Mouse (Mus musculus) liver, embryonic 14.5 days (tissue): ENCODE measurements at regions not wholly inside any gene's neighbourhood (a gene's known extent, or its start where the extent isn't known, plus 50 kb on each side); places are given as distances from the start of the nearest gene placed in this dataset.

Source experiments
- ATAC-seq: fragments of 200-750 bp; cut with Nextera tagmentation; 2 replicates; pipeline ENCODE4 v1.8.0; 2017; ENCODE audit warnings: moderate number of reproducible peaks, mild to moderate bottlenecking, moderate library complexity; ENCODE audit not compliant: insufficient read depth
- DNase-seq, 3 experiments: peaks; one replicate each; pipeline ENCODE4 v3.0.0-alpha.2; 2012 to 2013; ENCODE audit warnings: low read depth in 3 of 3, low spot score in 3 of 3
- H3K27ac ChIP-seq: fragments of 300-500 bp; sonication (generic); 2 replicates; pipeline ENCODE4 v1.5.1; 2014; ENCODE audit warnings: moderate library complexity, mild to moderate bottlenecking, control low read depth, inconsistent platforms
- H3K27me3 ChIP-seq: fragments of 300-500 bp; sonication (generic); 2 replicates; pipeline ENCODE4 v1.6.1; 2014; ENCODE audit warnings: mild to moderate bottlenecking, low read length, moderate library complexity; ENCODE audit not compliant: control insufficient read depth, insufficient read depth
- H3K36me3 ChIP-seq: fragments of 300-500 bp; sonication (generic); replicated peaks from 2 replicates; pipeline ENCODE4 v1.6.1; 2014; ENCODE audit warnings: low read depth; ENCODE audit not compliant: control insufficient read depth, insufficient read depth
- H3K4me1 ChIP-seq, 2 experiments: fragments of 200-500 bp in 1 of 2; fragments of 300-500 bp in 1 of 2; sonication (generic) in 1 of 2; replicated peaks; 2 replicates each; pipeline ENCODE4 v1.6.1; 2012 to 2014; ENCODE audit warnings: antibody characterized with exemption in 1 of 2, inconsistent platforms in 1 of 2, low read length in 1 of 2; ENCODE audit not compliant: control insufficient read depth in 2 of 2, insufficient read depth in 2 of 2
- H3K4me2 ChIP-seq: fragments of 300-500 bp; sonication (generic); 2 replicates; pipeline ENCODE4 v1.6.1; 2014; ENCODE audit warnings: low read depth, mild to moderate bottlenecking, control low read depth, moderate library complexity
- H3K4me3 ChIP-seq, 2 experiments: fragments of 200-500 bp in 1 of 2; fragments of 300-500 bp in 1 of 2; sonication (generic) in 1 of 2; 2 replicates each; pipeline ENCODE4 v1.5.1; 2012 to 2014; ENCODE audit warnings: low read depth in 2 of 2, low read length in 2 of 2, mild to moderate bottlenecking in 2 of 2, control low read depth in 1 of 2, inconsistent platforms in 1 of 2, moderate library complexity in 1 of 2; ENCODE audit not compliant: insufficient read depth in 1 of 2
- H3K9ac ChIP-seq: fragments of 300-500 bp; sonication (generic); replicated peaks from 2 replicates; pipeline ENCODE4 v1.6.1; 2014; ENCODE audit warnings: mild to moderate bottlenecking, control low read depth, moderate library complexity
- H3K9me3 ChIP-seq: fragments of 300-500 bp; sonication (generic); 2 replicates; pipeline ENCODE4 v1.6.1; 2016; ENCODE audit warnings: low read length, mixed read lengths; ENCODE audit not compliant: control insufficient read depth
- CTCF ChIP-seq: IDR thresholded peaks from 2 replicates; pipeline ENCODE4 v1.5.1; 2016; ENCODE audit warnings: antibody characterized with exemption, low read depth, control low read depth
- EP300 ChIP-seq: IDR thresholded peaks from 2 replicates; pipeline ENCODE4 v1.6.1; 2016; ENCODE audit warnings: antibody characterized with exemption, low read depth
- WGBS: fragments of 180-500 bp; shearing (Covaris S2); extraction: QIAGEN DNeasy Blood & Tissue Kit; methylation state at CpG from one replicate; pipeline ENCODE4 v1.1.7; 2014; ENCODE audit not compliant: insufficient replicate concordance; 5-methylcytosine and 5-hydroxymethylcytosine counted together

DNA sequence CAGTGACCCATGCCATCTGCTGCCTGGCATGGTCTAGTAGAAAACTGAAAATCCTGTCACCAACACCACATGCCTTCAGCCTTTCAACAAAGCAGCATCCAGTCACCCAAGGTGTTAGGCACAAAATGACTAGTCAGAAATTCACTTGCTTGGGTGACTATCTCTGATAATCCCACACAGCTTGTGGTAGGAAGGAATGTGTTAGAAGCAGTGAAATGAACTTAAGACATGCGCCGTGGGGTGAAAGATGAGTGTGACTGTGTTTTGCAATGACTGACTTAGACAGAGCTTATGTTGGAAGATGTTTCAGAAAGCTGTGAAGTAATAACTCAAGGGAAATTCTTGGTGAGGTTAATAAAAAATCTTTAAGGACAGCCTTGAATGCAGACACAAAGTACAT, 51.6 kb upstream of the BC052040 start:
- 75% methylated on average over 2 of the region's 2 CpGs for WGBS
- TF ChIP-seq EP300 (no peak), CTCF (no peak)

More for the DNA sequence above, 51.6 kb upstream of the BC052040 start:
- DNase-seq (no peak), ATAC-seq (no peak)
- Histone ChIP-seq H3K4me1 (no peaks in the 10 kb centered on the region), H3K9me3 (no peaks in the 10 kb centered on the region), H3K4me3 (no peak overlapping the region), H3K36me3 (no peaks in the 10 kb centered on the region), H3K27me3 (no peaks in the 10 kb centered on the region), H3K27ac (no peak overlapping the region), H3K4me2 (no peak overlapping the region), H3K9ac (no peak overlapping the region)
